In genomic region chr7:31070324-31070723, GRCm38 (mm10) we compare ENCODE assay signal across 28 mouse cellular contexts. TPM values are rescaled to one million over a fixed set of nuclear protein-coding genes. Genes with fewer than 3 reads are reported as not detected.
"Had no signal": no experiment of that assay in that cellular context is flagged by ENCODE, and none has a peak within 500 bp of the region (broad histone marks: within the 10 kb centered on the region; RNA-seq: fewer than 3 reads in every experiment).

No protein-coding gene starts in this region.

- H3K4me1 ChIP-seq: midbrain, embryonic 12.5 days had no signal

- H3K27me3 ChIP-seq: kidney, embryonic 15.5 days; limb, embryonic 12.5 days; limb, embryonic 15.5 days; midbrain, embryonic 12.5 days; neural tube, embryonic 13.5 days had no signal

- H3K27ac ChIP-seq: kidney, embryonic 15.5 days; limb, embryonic 12.5 days; limb, embryonic 15.5 days; liver, embryonic 14.5 days; macrophage; midbrain, embryonic 12.5 days; neural tube, embryonic 13.5 days had no signal

- ATAC-seq: liver, postnatal 0 days; lung, postnatal 0 days; midbrain, embryonic 16.5 days had no signal

- H3K4me2 ChIP-seq: kidney, embryonic 15.5 days; limb, embryonic 12.5 days; limb, embryonic 15.5 days; liver, embryonic 11.5 days; lung, embryonic 14.5 days; midbrain, embryonic 12.5 days; neural tube, embryonic 13.5 days had no signal

- H3K4me3 ChIP-seq: kidney, embryonic 15.5 days; limb, embryonic 12.5 days; limb, embryonic 15.5 days; midbrain, embryonic 12.5 days; myocyte; neural tube, embryonic 13.5 days had no signal

- H3K36me3 ChIP-seq: kidney, embryonic 15.5 days; limb, embryonic 12.5 days; limb, embryonic 15.5 days; midbrain, embryonic 12.5 days; neural tube, embryonic 13.5 days had no signal

- DNase-seq: kidney, adult 8-10 months; kidney, postnatal 10 days; kidney, postnatal 36 days; layer of hippocampus, adult 9-11 months; liver, postnatal 0 days; retina, postnatal 1 day; right cerebral cortex, postnatal 25 days; spleen, adult 18-20 months; thymus, adult 2 months; thymus, postnatal 14 days; thymus, postnatal 4 days had no signal

- H3K9me3 ChIP-seq: kidney, embryonic 15.5 days; limb, embryonic 12.5 days; limb, embryonic 15.5 days; midbrain, embryonic 12.5 days; neural tube, embryonic 13.5 days had no signal

- H3K9ac ChIP-seq: kidney, embryonic 15.5 days; limb, embryonic 12.5 days; limb, embryonic 15.5 days; liver, embryonic 14.5 days; liver, postnatal 0 days; lung, embryonic 14.5 days; midbrain, embryonic 12.5 days had no signal

RNA-seq across cellular contexts. Expression of gene Fxyd3, which starts 6.2 kb away (rescaled TPM):
- total RNA-seq: layer of hippocampus, postnatal 25 days; left cerebral cortex, postnatal 36 days; megakaryocyte-erythroid progenitor cell, adult 5-6 weeks; monocyte, adult 5-6 weeks; neutrophil, adult 5-6 weeks had no signal
- polyA plus RNA-seq: macrophage; midbrain, embryonic 16.5 days had no signal

RNA-seq across cellular contexts. Expression of gene Lgi4, which starts 11.2 kb away (rescaled TPM):
- total RNA-seq: megakaryocyte-erythroid progenitor cell, adult 5-6 weeks had no signal
- polyA plus RNA-seq: liver, postnatal 0 days; myocyte had no signal

RNA-seq across cellular contexts. Expression of gene Fxyd1, which starts 13.3 kb away (rescaled TPM):
- total RNA-seq: megakaryocyte-erythroid progenitor cell, adult 5-6 weeks; monocyte, adult 5-6 weeks; neutrophil, adult 5-6 weeks had no signal
- polyA plus RNA-seq: macrophage had no signal

RNA-seq across cellular contexts. Expression of gene Fxyd7, which starts 19.1 kb away (rescaled TPM):
- total RNA-seq: megakaryocyte-erythroid progenitor cell, adult 5-6 weeks; monocyte, adult 5-6 weeks had no signal
- polyA plus RNA-seq: macrophage, myocyte had no signal
